Mouse (Mus musculus) hindbrain, embryonic 14.5 days (tissue): ENCODE measurements around the gene Hemk1. TPM values are rescaled to one million over a fixed set of nuclear protein-coding genes. Genes with fewer than 3 reads are reported as not detected.
A peak's percentile ranks its signal among the peaks of the same experiment; 100 is the strongest.

Source experiments
- ATAC-seq: fragments of 200-750 bp; cut with Nextera tagmentation; 2 replicates; pipeline ENCODE4 v1.8.0; 2017; ENCODE audit warnings: moderate number of reproducible peaks, mild to moderate bottlenecking, moderate TSS enrichment, moderate library complexity; ENCODE audit not compliant: low FRiP score
- DNase-seq: peaks from one replicate; pipeline ENCODE4 v3.0.0-alpha.2; 2015; ENCODE audit warnings: low spot score
- H3K27ac ChIP-seq: fragments of 300-500 bp; sonication (generic); 2 replicates; pipeline ENCODE4 v1.5.1; 2014; ENCODE audit warnings: mild to moderate bottlenecking, moderate library complexity
- H3K27me3 ChIP-seq: fragments of 300-500 bp; sonication (generic); 2 replicates; pipeline ENCODE4 v1.6.1; 2014; ENCODE audit warnings: mild to moderate bottlenecking, low read length, mixed read lengths; ENCODE audit not compliant: control insufficient read depth, insufficient read depth
- H3K36me3 ChIP-seq: fragments of 300-500 bp; sonication (generic); replicated peaks from 2 replicates; pipeline ENCODE4 v1.6.1; 2014; ENCODE audit not compliant: control insufficient read depth, insufficient read depth
- H3K4me1 ChIP-seq: fragments of 300-500 bp; sonication (generic); replicated peaks from 2 replicates; pipeline ENCODE4 v1.6.1; 2014; ENCODE audit warnings: antibody characterized with exemption, low read length, mixed read lengths; ENCODE audit not compliant: control insufficient read depth, insufficient read depth
- H3K4me2 ChIP-seq: fragments of 300-500 bp; sonication (generic); replicated peaks from 2 replicates; pipeline ENCODE4 v1.6.1; 2014; ENCODE audit warnings: mild to moderate bottlenecking, moderate library complexity
- H3K4me3 ChIP-seq: fragments of 300-500 bp; sonication (generic); replicated peaks from 2 replicates; pipeline ENCODE4 v1.5.1; 2014; ENCODE audit warnings: mild to moderate bottlenecking, low read length
- H3K9ac ChIP-seq: fragments of 300-500 bp; sonication (generic); 2 replicates; pipeline ENCODE4 v1.6.1; 2014
- H3K9me3 ChIP-seq: fragments of 300-500 bp; sonication (generic); 2 replicates; pipeline ENCODE4 v1.6.1; 2016; ENCODE audit warnings: low read length; ENCODE audit not compliant: control insufficient read depth
- WGBS: fragments of 180-500 bp; shearing (Covaris S2); extraction: QIAGEN DNeasy Blood & Tissue Kit; methylation state at CpG from one replicate; pipeline ENCODE4 v1.1.7; 2014; 5-methylcytosine and 5-hydroxymethylcytosine counted together
- polyA plus RNA-seq: library from polyadenylated mRNA; unstranded; fragments of >200 nt; fragmentation: Nextera tagmentation; extraction: Ambion mirVana; gene quantifications from 2 replicates; pipeline ENCODE4 v1.2.1, GENCODE M21; 2014

Hemk1 gene
- polyA plus RNA-seq, 1 experiment from 2014 or later = 19.1 TPM

DNA sequence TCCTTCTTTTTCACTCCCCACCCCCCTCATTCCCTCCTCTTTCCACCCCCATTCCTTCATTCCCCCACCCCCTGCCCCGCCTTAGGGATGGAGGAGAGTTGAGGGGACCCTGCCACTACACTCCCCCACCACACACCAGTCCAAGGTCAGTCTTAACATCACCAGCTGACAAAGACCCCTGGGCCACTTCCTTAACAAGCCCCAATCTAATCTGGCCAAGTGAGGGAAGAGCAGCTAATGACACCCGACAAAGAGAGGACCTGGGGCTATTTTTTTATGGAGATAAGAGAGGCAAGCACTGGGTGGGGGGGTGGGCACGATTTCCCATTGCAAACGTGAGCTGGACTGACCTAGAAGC is 31.9 kb upstream of the Hemk1 start:
- ATAC-seq (no peak), DNase-seq (no peak)
- Histone ChIP-seq H3K27ac (peak overlapping the region; percentile 54), H3K9ac (no peak overlapping the region), H3K36me3 (no peaks in the 10 kb centered on the region), H3K4me1 (peaks cover 23% of the 10 kb centered on the region), H3K4me2 (no peak overlapping the region), H3K4me3 (no peak overlapping the region), H3K9me3 (no peaks in the 10 kb centered on the region), H3K27me3 (no peaks in the 10 kb centered on the region)
- WGBS = 18% methylated on average over 4 of the region's 4 CpGs

DNA sequence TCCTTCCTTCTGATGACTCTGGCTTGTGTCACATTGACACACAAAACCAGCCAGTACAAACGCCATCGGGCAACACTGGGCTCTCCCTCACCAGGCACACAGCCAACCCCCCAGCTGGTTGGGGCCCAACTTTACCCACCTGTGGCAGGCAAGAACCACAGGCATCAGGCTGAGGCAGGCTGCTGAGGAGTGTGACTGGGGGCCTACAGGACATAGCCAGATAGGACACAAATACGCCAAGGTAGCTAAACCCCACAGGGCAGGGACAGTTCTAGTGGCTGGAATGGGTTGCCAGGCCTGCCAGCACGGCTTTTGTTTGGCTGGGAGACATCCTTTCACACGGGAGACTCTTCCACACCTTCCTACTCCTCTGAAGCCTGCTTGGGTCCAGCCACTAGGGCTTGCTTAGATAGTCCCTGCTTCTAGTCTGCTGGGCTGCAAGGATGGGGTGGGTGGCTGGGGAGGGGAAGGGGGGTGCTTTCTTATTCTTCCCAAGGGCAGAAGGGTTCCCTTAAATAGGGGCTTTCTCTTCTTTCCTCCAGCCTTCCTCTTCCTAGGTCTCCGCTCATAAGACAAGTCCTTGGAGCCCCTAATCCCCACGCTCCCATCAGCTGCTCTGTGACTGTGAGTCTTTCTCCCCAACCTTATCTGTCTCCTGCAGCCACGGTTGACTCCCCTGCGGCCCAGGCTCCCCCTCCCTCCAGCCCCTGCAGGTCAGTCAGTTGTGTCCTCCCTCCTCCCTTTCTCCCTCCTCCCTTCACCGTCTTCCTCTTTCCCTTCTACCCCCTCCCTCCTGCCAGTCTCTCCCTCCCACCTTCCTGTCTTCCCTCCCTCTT is 31.3 kb upstream of the Hemk1 start:
- Histone ChIP-seq H3K36me3 (no peaks in the 10 kb centered on the region), H3K4me2 (no peak overlapping the region; the same call in 1 of the 2 replicates), H3K27me3 (no peaks in the 10 kb centered on the region), H3K27ac (peak overlapping the region; percentile 54), H3K9ac (no peak overlapping the region), H3K9me3 (no peaks in the 10 kb centered on the region), H3K4me1 (peaks cover 17% of the 10 kb centered on the region), H3K4me3 (no peak overlapping the region)
- WGBS = 38% methylated on average over 10 of the region's 10 CpGs
- no peak for DNase-seq
- ATAC-seq = peak; percentile 55; the same call in 1 of the 2 replicates

DNA sequence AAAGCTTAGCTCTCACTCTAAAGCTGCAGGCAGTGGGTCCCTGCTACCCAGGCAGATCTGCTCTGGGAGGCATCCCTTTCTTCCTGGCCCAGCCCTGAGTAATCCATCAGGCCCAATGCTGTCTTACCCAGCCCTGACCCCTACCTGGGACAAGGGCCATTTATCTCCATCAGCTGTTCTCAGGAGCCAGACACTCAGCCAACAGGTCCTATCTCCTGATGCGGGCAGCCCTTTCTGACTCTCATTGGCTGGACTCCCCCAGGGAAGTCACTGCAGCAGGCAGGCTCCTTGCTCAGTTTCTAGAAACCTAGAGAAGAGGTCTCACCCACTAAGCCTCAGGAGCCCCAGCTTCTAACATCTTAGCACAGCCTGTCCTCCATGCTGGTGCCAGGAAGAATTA is 30.2 kb upstream of the Hemk1 start:
- Histone ChIP-seq H3K4me1 (peaks cover 17% of the 10 kb centered on the region; the same call in 1 of the 2 replicates), H3K27me3 (no peaks in the 10 kb centered on the region), H3K4me3 (no peak overlapping the region), H3K36me3 (no peaks in the 10 kb centered on the region), H3K9ac (no peak overlapping the region), H3K4me2 (no peak overlapping the region), H3K27ac (no peak overlapping the region), H3K9me3 (no peaks in the 10 kb centered on the region)
- DNase-seq (no peak), ATAC-seq (no peak)
- 55% methylated on average over 1 of the region's 1 CpGs for WGBS

DNA sequence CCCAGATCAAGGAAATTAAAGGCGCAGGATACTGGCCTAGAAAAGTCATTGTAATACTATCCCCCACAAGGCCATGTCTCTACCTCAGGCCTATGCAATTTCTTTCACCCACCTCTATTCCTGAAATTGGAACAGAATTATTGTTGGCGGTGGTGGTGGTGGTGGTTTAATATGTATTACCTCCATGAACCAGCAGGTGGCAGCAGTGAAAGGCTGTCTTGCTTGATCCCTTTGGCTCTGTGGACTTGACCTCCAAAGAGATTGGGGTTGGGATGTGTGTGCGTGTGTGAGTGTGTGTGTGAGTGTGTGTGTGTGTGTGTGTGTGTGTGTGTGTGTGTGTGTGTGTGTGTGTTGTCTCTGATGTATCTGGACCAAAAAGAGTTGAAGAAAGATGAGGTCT is 28.5 kb upstream of the Hemk1 start:
- 9% methylated on average over 3 of the region's 3 CpGs for WGBS
- no peaks in the 10 kb centered on the region for H3K27me3 ChIP-seq
- DNase-seq (peak; percentile 85), ATAC-seq (no peak)
- H3K4me2 ChIP-seq = no peak overlapping the region
- H3K9me3 ChIP-seq = no peaks in the 10 kb centered on the region
- H3K9ac ChIP-seq = no peak overlapping the region
- no peaks in the 10 kb centered on the region for H3K36me3 ChIP-seq
- peaks cover 17% of the 10 kb centered on the region; the same call in 1 of the 2 replicates for H3K4me1 ChIP-seq
- H3K4me3 ChIP-seq = no peak overlapping the region
- no peak overlapping the region for H3K27ac ChIP-seq

DNA sequence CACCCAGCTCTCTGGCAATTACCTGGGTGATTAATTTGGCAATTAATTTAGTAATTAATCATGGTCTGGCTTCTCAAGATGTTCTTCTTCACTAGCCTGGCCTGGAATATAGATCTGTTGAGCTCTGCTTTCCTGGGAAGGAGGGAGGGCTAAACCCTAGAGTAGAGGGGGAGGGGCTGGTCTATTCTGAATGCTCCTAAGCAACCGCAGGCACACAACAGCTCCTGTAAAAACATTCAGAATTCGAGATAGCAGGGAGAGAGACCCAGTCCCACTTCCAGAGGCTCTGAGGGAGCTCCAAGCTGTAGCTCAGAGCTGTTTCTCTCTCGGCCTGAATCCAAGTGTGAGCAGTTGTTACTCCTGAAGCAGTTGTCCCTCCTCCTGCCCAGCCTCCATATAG is 22.8 kb upstream of the Hemk1 start:
- WGBS = 13% methylated on average over 3 of the region's 3 CpGs
- Histone ChIP-seq H3K9ac (no peak overlapping the region), H3K36me3 (no peaks in the 10 kb centered on the region), H3K27me3 (no peaks in the 10 kb centered on the region), H3K9me3 (no peaks in the 10 kb centered on the region), H3K4me3 (no peak overlapping the region), H3K27ac (no peak overlapping the region), H3K4me1 (peaks cover 10% of the 10 kb centered on the region), H3K4me2 (no peak overlapping the region)
- ATAC-seq (0 out of 2 replicates have a peak, but pooled peaks have one; percentile 9), DNase-seq (no peak)

DNA sequence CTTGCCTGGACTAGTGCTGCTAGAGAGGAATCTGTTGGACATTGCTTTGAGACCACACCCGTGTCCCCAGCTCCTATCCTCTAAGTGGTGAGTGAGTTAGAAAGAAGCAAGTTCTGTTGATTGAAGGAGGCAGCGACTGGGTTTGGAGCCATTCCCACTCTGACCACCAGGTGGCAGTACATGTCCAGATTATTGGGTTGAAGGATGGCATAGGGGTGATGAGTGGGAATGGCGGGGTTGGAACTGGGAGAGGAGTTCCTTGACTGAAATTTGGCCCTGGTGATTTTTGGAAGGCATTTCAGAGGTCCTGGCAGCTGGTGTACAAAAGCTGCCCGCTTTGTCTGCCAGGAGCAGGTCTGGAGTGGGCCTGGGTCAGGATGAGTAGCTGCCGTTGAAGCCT is 19.5 kb upstream of the Hemk1 start:
- ATAC-seq (peak; percentile 47; the same call in 1 of the 2 replicates), DNase-seq (peak; percentile 89)
- no peaks in the 10 kb centered on the region for H3K27me3 ChIP-seq
- peaks cover 10% of the 10 kb centered on the region for H3K4me1 ChIP-seq
- H3K9me3 ChIP-seq = no peaks in the 10 kb centered on the region
- WGBS = 18% methylated on average over 5 of the region's 5 CpGs
- no peak overlapping the region for H3K4me2 ChIP-seq
- H3K4me3 ChIP-seq = no peak overlapping the region
- H3K9ac ChIP-seq = no peak overlapping the region
- H3K27ac ChIP-seq = no peak overlapping the region
- H3K36me3 ChIP-seq = no peaks in the 10 kb centered on the region

DNA sequence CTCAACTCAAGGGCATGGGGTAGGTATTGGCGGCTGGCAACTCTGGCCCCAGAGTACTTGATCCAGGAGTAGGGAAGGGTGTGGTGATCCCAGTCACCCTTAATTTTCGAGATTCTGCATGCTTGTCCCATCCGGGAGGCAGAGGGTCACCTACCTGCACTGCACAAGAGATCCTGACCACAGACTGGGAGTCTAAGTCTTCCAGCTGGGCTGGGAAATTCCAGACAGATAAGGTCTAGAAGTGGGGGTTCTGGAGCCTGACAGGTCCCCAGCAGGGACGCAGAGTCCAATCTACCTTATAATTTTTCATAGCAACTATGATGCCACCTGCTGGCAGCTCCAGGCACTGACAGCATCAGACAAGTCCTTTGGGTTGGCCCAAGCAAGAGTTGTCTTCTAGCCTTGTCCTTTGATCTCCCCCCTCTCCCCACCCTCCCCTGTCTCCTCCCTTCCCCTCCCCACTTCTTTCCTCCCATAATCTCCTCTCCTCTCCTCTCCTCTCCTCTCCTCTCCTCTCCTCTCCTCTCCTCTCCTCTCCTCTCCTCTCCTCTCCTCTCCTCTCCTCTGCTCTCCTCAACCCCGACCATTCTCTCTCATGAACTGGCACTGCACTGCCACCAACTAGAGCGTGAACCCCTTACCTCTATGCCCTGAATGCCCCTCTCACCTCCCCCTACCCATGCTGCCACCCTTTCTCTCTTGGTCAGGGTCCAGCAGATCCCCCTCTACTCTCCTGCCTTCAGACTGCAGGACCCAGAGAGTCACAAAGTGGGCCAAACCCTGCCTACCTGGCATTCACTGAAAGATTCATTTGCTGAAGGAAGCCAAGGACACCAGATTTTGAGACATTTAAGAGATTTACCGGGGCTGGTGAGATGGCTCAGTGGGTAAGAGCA is 18.0 kb upstream of the Hemk1 start:
- no peak overlapping the region for H3K4me2 ChIP-seq
- H3K36me3 ChIP-seq = no peaks in the 10 kb centered on the region
- H3K9me3 ChIP-seq = no peaks in the 10 kb centered on the region
- WGBS = 47% methylated on average over 7 of the region's 7 CpGs
- H3K4me1 ChIP-seq = peaks cover 5% of the 10 kb centered on the region; the same call in 1 of the 2 replicates
- H3K9ac ChIP-seq = no peak overlapping the region
- no peaks in the 10 kb centered on the region for H3K27me3 ChIP-seq
- DNase-seq (peak; percentile 82), ATAC-seq (no peak)
- no peak overlapping the region for H3K27ac ChIP-seq
- H3K4me3 ChIP-seq = no peak overlapping the region

DNA sequence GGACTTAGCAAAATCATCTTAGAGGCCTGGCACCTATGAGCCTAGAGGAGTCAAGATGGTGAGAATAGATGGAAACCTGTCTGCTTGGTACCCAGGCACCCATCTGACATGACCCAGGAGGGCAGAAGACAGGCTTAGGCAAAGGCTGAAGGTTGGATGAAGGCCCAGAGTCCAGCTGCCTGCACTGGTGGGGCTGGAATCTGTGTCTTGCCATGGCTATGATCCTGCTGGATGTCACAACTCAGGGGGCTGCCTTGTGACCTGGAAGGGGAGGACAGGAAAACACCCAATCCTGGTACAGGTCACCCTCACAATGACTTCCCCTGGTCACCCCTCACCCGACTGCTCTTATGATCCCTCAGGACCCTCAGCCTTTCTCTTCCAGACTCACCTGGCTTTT is 16.7 kb upstream of the Hemk1 start:
- H3K9me3 ChIP-seq = no peaks in the 10 kb centered on the region
- no peak overlapping the region for H3K4me3 ChIP-seq
- H3K4me2 ChIP-seq = no peak overlapping the region
- H3K27ac ChIP-seq = no peak overlapping the region
- H3K36me3 ChIP-seq = no peaks in the 10 kb centered on the region
- WGBS = 88% methylated on average over 1 of the region's 1 CpGs
- H3K4me1 ChIP-seq = no peaks in the 10 kb centered on the region
- no peak for DNase-seq
- H3K9ac ChIP-seq = no peak overlapping the region
- no peak for ATAC-seq
- no peaks in the 10 kb centered on the region for H3K27me3 ChIP-seq

DNA sequence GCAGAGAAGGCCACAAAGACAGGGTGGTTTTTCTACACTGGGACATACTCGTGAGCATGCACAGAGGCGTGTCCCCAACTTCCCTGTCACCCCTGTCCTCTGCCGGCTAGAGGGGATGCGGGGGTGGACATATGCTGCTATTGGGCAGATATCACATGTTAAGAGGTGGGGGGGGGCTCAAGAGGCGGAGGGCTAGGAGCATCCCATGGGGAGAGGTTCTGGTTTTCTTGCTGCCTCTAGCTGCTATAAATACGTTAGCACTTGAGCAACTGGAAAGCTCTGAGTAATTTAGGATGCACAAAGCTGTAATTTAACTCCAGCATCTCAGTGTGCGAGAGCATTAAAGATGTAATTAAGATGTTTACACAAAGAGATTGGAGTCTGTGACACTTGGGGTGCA is 11.2 kb upstream of the Hemk1 start:
- DNase-seq (no peak), ATAC-seq (no peak)
- Histone ChIP-seq H3K9me3 (no peaks in the 10 kb centered on the region), H3K36me3 (0 out of 2 replicates have a peak, but pooled peaks cover 6% of the 10 kb centered on the region), H3K27me3 (no peaks in the 10 kb centered on the region), H3K27ac (no peak overlapping the region), H3K4me3 (no peak overlapping the region), H3K4me1 (no peaks in the 10 kb centered on the region), H3K9ac (no peak overlapping the region), H3K4me2 (no peak overlapping the region)
- 72% methylated on average over 7 of the region's 7 CpGs for WGBS
